Mouse (Mus musculus) NIH3T3 (cell line): Measurements from ENCODE around the gene Notch4.

Experiments
- DNase-seq: peaks from one replicate; pipeline ENCODE4 v3.0.0-alpha.2; 2012; ENCODE audit warnings: low read depth

Gene Notch4

GRCm38 (mm10) chr17:34626773-34627092 is 62.7 kb downstream of the Notch4 start:
- peak; percentile 80 for DNase-seq

GRCm38 (mm10) chr17:34627093-34627942 is 63.2 kb downstream of the Notch4 start:
- peak; percentile 96 for DNase-seq

- DNase-seq, result peak; percentile 48
Measured at GRCm38 (mm10) chr17:34627943-34628643, 64.0 kb downstream of the Notch4 start, which contains the start of gene Ppt2. TSS of gene Ppt2 (minus strand) at chr17:34628510.

- DNase-seq, result no peak
Measured at GRCm38 (mm10) chr17:34628644-34628967, 64.5 kb downstream of the Notch4 start.

- peak; percentile 38 for DNase-seq
Measured at GRCm38 (mm10) chr17:34629221-34629751, 65.2 kb downstream of the Notch4 start, which contains the start of gene Prrt1. TSS of gene Prrt1 (plus strand) at chr17:34629533.

- no peak for DNase-seq
Measured at GRCm38 (mm10) chr17:34629796-34630603, 65.9 kb downstream of the Notch4 start.

GRCm38 (mm10) chr17:34630761-34631301 is 66.8 kb downstream of the Notch4 start:
- no peak for DNase-seq

- no peak for DNase-seq
Measured at GRCm38 (mm10) chr17:34631647-34632046, 67.6 kb downstream of the Notch4 start.

- peak; percentile 72 for DNase-seq
Measured at GRCm38 (mm10) chr17:34632261-34632691, 68.2 kb downstream of the Notch4 start.

GRCm38 (mm10) chr17:34635671-34636070 is 71.6 kb downstream of the Notch4 start:
- peak; percentile 66 for DNase-seq

- DNase-seq, result no peak
Measured at GRCm38 (mm10) chr17:34637459-34637858, 73.4 kb downstream of the Notch4 start.
